Mouse (Mus musculus): Measurements from ENCODE around the gene Ubap1. TPM values are rescaled to one million over a fixed set of nuclear protein-coding genes. Genes with fewer than 3 reads are reported as not detected.

Ubap1 gene
- polyA plus RNA-seq, 1 experiment from 2014 or later = 49.7 TPM

DNA sequence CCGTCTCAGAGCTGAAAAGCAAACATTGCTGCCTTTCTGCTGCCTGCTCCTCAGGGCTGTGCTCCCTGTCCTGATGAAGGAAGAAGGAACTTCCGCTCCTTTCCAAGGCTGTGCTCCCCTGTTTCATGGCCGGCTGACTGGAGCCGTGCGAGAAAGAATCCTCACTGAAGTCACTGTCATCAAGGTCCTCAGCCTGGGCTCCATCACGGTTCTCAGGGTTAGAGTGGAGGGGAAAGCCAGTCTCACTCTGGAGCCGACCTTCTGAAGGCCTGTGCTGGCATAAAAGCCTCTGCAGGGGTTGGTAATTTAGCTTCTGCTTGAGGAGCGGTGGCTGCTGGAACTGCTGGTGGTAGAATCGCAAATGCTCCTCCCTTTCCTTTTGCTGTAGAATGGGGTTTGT, 45.9 kb downstream of the Ubap1 start:
- H3K27ac ChIP-seq = no peak overlapping the region
- ATAC-seq (ENCODE audit: insufficient number of reproducible peaks, low FRiP score, low TSS enrichment, low read depth) = no peak
- WGBS = 84% methylated on average over 9 of the region's 9 CpGs

DNA sequence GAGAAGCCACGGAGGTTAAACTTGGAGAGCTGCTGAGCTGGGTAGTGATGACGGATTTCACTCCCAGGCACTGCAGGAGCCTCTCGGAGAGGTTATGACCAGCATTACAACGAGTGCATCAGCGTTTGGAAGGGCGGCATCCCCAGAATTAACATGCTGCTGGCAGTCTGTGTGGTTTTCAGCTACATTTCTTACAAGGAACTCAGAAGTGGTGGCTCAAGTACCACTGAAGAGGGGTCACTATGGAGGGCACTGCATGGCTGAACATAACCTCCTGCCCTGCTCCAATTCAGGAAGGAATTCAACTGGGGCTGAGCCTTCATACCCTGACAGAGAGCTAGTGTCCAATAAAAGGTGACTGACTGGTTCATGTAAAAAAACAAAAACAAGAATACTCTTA, 49.6 kb downstream of the Ubap1 start:
- peaks cover 55% of the 10 kb centered on the region for H3K36me3 ChIP-seq
- 92% methylated on average over 6 of the region's 6 CpGs for WGBS
- ATAC-seq (ENCODE audit: insufficient number of reproducible peaks, low FRiP score, low TSS enrichment, low read depth) = no peak

More for the DNA sequence above, 45.9 kb downstream of the Ubap1 start:
- no peaks in the 10 kb centered on the region for H3K9me3 ChIP-seq
- no peak overlapping the region for H3K4me2 ChIP-seq
- H3K9ac ChIP-seq = no peak overlapping the region
- H3K4me3 ChIP-seq = no peak overlapping the region
- H3K36me3 ChIP-seq = peaks cover 72% of the 10 kb centered on the region
- H3K27me3 ChIP-seq = no peaks in the 10 kb centered on the region
- no peaks in the 10 kb centered on the region for H3K4me1 ChIP-seq

DNA sequence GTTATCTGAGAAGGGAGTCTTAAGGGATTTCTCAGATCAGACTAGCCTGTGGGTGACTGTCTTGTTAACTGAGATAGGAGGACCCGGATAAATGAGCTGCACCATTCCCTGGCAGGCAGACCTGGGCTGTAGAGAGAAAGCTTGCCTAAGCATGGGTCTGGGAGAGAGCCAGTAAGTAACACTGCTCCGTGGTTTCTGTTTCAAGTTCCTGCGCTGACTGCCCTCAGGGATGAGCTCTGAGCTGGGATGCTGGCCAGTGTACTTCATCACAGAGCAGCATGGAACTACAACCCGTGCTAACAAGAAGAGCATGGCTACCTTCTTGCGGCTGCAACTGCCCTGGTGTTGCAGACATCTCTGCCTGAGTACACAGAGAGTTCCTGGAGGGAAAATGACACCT, 51.1 kb downstream of the Ubap1 start:
- no peaks in the 10 kb centered on the region for H3K9me3 ChIP-seq
- no peaks in the 10 kb centered on the region for H3K4me1 ChIP-seq
- no peak overlapping the region for H3K4me3 ChIP-seq
- 72% methylated on average over 5 of the region's 5 CpGs for WGBS
- H3K4me2 ChIP-seq = no peak overlapping the region
- H3K27me3 ChIP-seq = no peaks in the 10 kb centered on the region
- no peak overlapping the region for H3K27ac ChIP-seq
- ATAC-seq (ENCODE audit: insufficient number of reproducible peaks, low FRiP score, low TSS enrichment, low read depth) = no peak
- no peak overlapping the region for H3K9ac ChIP-seq
- peaks cover 50% of the 10 kb centered on the region for H3K36me3 ChIP-seq

More for the DNA sequence above, 49.6 kb downstream of the Ubap1 start:
- Histone ChIP-seq H3K4me3 (no peak overlapping the region), H3K4me1 (no peaks in the 10 kb centered on the region), H3K9me3 (no peaks in the 10 kb centered on the region), H3K27ac (no peak overlapping the region), H3K9ac (no peak overlapping the region), H3K4me2 (no peak overlapping the region), H3K27me3 (no peaks in the 10 kb centered on the region)

DNA sequence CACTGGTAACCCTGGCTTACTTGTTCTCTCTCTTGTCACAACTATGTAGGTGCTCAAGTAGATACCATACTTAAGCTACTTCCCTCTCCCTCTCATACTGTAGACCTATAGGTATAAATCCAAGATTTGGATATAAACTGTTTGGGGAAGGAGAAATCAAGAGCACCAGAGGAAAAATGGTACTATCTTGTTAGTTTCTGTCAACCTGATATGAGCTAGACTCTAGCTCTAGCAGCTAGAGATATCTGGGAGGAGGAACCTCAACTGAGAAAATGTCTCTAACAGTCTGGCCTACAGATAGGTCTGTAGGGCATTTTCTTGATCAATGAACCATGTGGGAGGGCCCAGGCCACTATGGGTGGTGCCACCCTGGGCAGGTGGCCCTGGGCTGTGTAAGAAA, 52.4 kb downstream of the Ubap1 start:
- no peaks in the 10 kb centered on the region for H3K9me3 ChIP-seq
- no peak overlapping the region for H3K9ac ChIP-seq
- ATAC-seq (ENCODE audit: insufficient number of reproducible peaks, low FRiP score, low TSS enrichment, low read depth) = no peak
- H3K27me3 ChIP-seq = no peaks in the 10 kb centered on the region
- no peaks in the 10 kb centered on the region for H3K4me1 ChIP-seq
- peaks cover 40% of the 10 kb centered on the region for H3K36me3 ChIP-seq
- H3K4me2 ChIP-seq = no peak overlapping the region
- H3K27ac ChIP-seq = no peak overlapping the region
- no peak overlapping the region for H3K4me3 ChIP-seq

DNA sequence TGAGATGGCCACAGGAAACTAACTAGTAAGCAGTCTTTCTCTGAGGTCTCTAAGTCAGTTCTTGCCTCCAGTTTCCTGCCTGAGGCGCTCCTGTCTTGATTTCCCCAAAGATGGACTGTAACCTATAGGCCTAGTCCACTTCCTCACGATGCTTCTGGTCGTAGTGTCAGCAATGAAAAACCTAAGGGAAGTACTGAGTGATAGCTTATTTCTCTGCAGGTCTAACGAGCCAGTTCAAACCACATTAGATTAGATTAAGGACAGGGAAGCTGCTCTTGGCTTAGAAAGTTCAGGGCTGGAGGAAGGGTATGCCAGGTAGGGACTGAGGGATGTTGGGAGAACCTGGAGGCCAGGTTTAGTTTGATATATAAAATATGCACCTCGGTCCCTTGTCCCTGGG, 52.8 kb downstream of the Ubap1 start:
- H3K27ac ChIP-seq = no peak overlapping the region
- no peak for ATAC-seq (ENCODE audit: insufficient number of reproducible peaks, low FRiP score, low TSS enrichment, low read depth)
- H3K27me3 ChIP-seq = no peaks in the 10 kb centered on the region
- H3K36me3 ChIP-seq = peaks cover 40% of the 10 kb centered on the region
- H3K9me3 ChIP-seq = no peaks in the 10 kb centered on the region
- no peak overlapping the region for H3K4me3 ChIP-seq
- no peaks in the 10 kb centered on the region for H3K4me1 ChIP-seq
- 86% methylated on average over 5 of the region's 5 CpGs for WGBS
- H3K9ac ChIP-seq = no peak overlapping the region
- H3K4me2 ChIP-seq = no peak overlapping the region

DNA sequence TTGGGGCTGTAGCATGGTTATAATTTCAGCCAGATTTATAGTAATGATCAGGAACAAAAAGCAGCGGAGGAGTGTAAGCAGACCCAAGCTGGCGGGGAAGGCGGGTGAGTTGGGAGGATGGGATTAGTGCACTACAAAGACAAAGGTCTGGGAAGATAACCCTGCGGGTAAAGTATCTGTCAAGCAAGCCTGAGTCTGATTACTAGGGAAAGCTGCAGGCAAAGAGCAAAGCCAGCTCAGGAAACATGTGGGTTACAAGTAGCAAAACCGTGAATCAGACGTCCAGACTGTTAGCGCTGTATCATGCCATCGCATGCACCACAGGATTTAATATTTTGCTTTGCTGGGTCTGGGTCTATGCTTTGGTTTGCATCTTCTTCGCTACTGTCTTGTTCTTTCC, 57.8 kb downstream of the Ubap1 start:
- no peaks in the 10 kb centered on the region for H3K27me3 ChIP-seq
- no peak overlapping the region for H3K4me3 ChIP-seq
- WGBS = 88% methylated on average over 9 of the region's 9 CpGs
- H3K36me3 ChIP-seq = peaks cover 18% of the 10 kb centered on the region
- H3K4me2 ChIP-seq = no peak overlapping the region
- no peak for ATAC-seq (ENCODE audit: insufficient number of reproducible peaks, low FRiP score, low TSS enrichment, low read depth)
- no peaks in the 10 kb centered on the region for H3K9me3 ChIP-seq
- H3K4me1 ChIP-seq = no peaks in the 10 kb centered on the region
- H3K9ac ChIP-seq = no peak overlapping the region
- H3K27ac ChIP-seq = no peak overlapping the region

DNA sequence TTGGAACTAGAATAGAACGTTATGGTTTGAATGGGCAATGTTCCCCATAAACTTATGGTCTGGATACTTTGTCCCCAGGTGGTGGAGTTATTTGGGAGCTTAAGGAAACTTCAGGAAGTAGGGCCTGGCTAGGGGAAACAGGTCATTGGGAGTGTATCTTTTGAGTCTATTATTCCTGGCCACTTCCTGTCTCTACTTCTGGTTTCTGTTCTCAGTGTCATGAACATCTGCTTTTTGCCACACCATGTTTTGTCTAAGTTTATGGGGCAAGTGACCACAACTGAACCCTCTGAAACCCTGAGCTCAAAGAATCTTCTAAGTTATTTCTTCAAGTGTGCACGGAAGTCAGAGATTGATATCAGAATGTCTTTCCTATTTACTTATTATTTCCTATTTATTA, 58.6 kb downstream of the Ubap1 start:
- H3K4me2 ChIP-seq = no peak overlapping the region
- H3K27ac ChIP-seq = no peak overlapping the region
- H3K4me1 ChIP-seq = no peaks in the 10 kb centered on the region
- no peak overlapping the region for H3K9ac ChIP-seq
- no peak for ATAC-seq (ENCODE audit: insufficient number of reproducible peaks, low FRiP score, low TSS enrichment, low read depth)
- no peaks in the 10 kb centered on the region for H3K9me3 ChIP-seq
- H3K36me3 ChIP-seq = peaks cover 16% of the 10 kb centered on the region
- no peak overlapping the region for H3K4me3 ChIP-seq
- WGBS = 89% methylated on average over 2 of the region's 2 CpGs
- H3K27me3 ChIP-seq = no peaks in the 10 kb centered on the region

DNA sequence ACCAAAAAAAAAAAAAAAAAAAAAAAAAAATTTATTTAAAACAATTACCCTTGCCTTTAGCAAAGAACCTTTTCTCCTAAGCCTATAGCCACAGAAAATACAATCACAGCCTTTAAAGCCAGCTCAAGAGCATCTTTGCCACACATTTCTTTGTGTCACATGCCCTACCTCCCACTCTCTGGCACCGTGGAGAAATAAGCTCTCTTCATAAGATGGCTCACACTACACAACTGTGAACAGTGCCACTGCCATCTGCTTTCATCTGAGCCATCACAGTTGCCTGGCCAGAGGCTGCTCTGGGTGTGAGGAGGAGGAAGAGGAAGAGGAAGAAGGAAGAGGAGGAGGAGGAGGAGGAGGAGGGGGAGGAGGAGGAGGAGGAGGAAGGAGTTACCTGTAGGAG, 60.5 kb downstream of the Ubap1 start:
- H3K4me3 ChIP-seq = no peak overlapping the region
- no peak overlapping the region for H3K27ac ChIP-seq
- no peaks in the 10 kb centered on the region for H3K27me3 ChIP-seq
- H3K9me3 ChIP-seq = no peaks in the 10 kb centered on the region
- no peak for ATAC-seq (ENCODE audit: insufficient number of reproducible peaks, low FRiP score, low TSS enrichment, low read depth)
- H3K4me1 ChIP-seq = no peaks in the 10 kb centered on the region
- WGBS = 83% methylated on average over 1 of the region's 1 CpGs
- no peak overlapping the region for H3K4me2 ChIP-seq
- H3K9ac ChIP-seq = no peak overlapping the region
- H3K36me3 ChIP-seq = peaks cover 7% of the 10 kb centered on the region

DNA sequence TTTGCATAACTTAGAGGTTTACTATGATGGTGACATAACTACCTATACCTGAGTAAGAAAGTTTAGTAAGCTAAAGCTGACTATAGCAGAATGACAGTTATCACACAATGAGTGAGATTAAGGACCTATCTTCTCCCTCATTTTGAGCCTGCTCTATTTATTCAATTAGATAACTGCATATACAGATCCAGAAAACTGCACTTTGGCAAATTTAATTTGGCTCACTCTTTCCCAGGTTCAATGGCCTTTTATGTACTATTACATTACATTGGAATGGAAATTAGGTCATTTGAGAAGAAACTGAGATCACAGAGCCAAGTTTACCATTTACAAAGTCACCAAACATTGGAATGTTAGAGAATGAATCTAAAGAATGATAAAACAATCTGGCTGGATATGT, 68.2 kb downstream of the Ubap1 start:
- H3K27ac ChIP-seq = no peak overlapping the region
- H3K4me1 ChIP-seq = no peaks in the 10 kb centered on the region
- H3K4me2 ChIP-seq = no peak overlapping the region
- H3K27me3 ChIP-seq = no peaks in the 10 kb centered on the region
- no peaks in the 10 kb centered on the region for H3K9me3 ChIP-seq
- no peaks in the 10 kb centered on the region for H3K36me3 ChIP-seq
- no peak for ATAC-seq (ENCODE audit: insufficient number of reproducible peaks, low FRiP score, low TSS enrichment, low read depth)
- H3K9ac ChIP-seq = no peak overlapping the region
- H3K4me3 ChIP-seq = no peak overlapping the region

DNA sequence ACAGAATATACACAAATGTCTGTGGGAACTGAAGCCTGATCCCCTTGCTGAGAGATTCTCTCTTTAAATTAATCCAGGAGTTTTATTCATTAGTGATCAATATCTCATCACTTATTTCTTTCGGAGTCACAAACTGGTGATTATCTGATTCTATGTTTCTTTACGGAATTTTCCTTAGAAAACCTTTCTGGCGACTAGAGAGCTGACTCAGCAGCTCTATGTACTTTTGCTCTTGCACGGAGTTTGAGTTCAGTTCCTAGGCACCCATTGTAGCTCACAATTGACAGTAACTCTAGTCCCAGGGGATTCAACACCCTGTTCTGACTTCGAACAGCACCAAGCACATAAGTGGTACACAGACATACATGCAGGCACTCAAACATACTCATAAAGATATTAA, 90.1 kb downstream of the Ubap1 start:
- no peak overlapping the region for H3K4me3 ChIP-seq
- no peaks in the 10 kb centered on the region for H3K36me3 ChIP-seq
- H3K4me1 ChIP-seq = no peaks in the 10 kb centered on the region
- H3K27me3 ChIP-seq = no peaks in the 10 kb centered on the region
- H3K4me2 ChIP-seq = no peak overlapping the region
- no peak for ATAC-seq (ENCODE audit: insufficient number of reproducible peaks, low FRiP score, low TSS enrichment, low read depth)
- H3K27ac ChIP-seq = no peak overlapping the region
- WGBS = 86% methylated on average over 5 of the region's 5 CpGs
- no peaks in the 10 kb centered on the region for H3K9me3 ChIP-seq
- H3K9ac ChIP-seq = no peak overlapping the region

Other genes starting within 250 kb of the Ubap1 start
- 26.5 and 27.1 TPM in 2 replicates for gene Nol6, start 224.5 kb upstream of the Ubap1 start, polyA plus RNA-seq (2015; fragmentation: Nextera tagmentation; extraction: Ambion mirVana)
- 71.2 and 75.0 TPM in 2 replicates for gene Ube2r2, start 213.3 kb upstream of the Ubap1 start, polyA plus RNA-seq (2015; fragmentation: Nextera tagmentation; extraction: Ambion mirVana)
- gene Ubap2, start 73.9 kb upstream of the Ubap1 start, polyA plus RNA-seq (2015; fragmentation: Nextera tagmentation; extraction: Ambion mirVana) = 56.9 and 68.8 TPM in 2 replicates
- 58.6 and 60.6 TPM in 2 replicates for gene Dcaf12, start 34.1 kb upstream of the Ubap1 start, polyA plus RNA-seq (2015; fragmentation: Nextera tagmentation; extraction: Ambion mirVana)
- 5.8 and 7.2 TPM in 2 replicates for gene Kif24, start 115.9 kb downstream of the Ubap1 start, polyA plus RNA-seq (2015; fragmentation: Nextera tagmentation; extraction: Ambion mirVana)
- 45.5 and 46.4 TPM in 2 replicates for gene Nudt2, start 116.2 kb downstream of the Ubap1 start, polyA plus RNA-seq (2015; fragmentation: Nextera tagmentation; extraction: Ambion mirVana)
- 6.6 and 11.9 TPM in 2 replicates for gene AI464131, start 154.1 kb downstream of the Ubap1 start, polyA plus RNA-seq (2015; fragmentation: Nextera tagmentation; extraction: Ambion mirVana)
- 0.88 and 1.1 TPM in 2 replicates for gene 1110017D15Rik, start 168.3 kb downstream of the Ubap1 start, polyA plus RNA-seq (2015; fragmentation: Nextera tagmentation; extraction: Ambion mirVana)
- 2.7 and 2.8 TPM in 2 replicates for gene Fam219a, start 220.5 kb downstream of the Ubap1 start, polyA plus RNA-seq (2015; fragmentation: Nextera tagmentation; extraction: Ambion mirVana)
- 1.2 TPM in 2 replicates for gene Dnaic1, start 220.8 kb downstream of the Ubap1 start, polyA plus RNA-seq (2015; fragmentation: Nextera tagmentation; extraction: Ambion mirVana)

Measured in limb, embryonic 15.5 days (tissue).